Mouse (Mus musculus) limb, embryonic 10.5 days (tissue): ENCODE data around the gene 1810049J17Rik. TPM values are rescaled to one million over a fixed set of nuclear protein-coding genes. Genes with fewer than 3 reads are reported as not detected.

ENCODE experiments used
- DNase-seq: peaks from one replicate; pipeline ENCODE4 v3.0.0-alpha.2; 2017; ENCODE audit warnings: low spot score
- H3K27ac ChIP-seq: fragments of 300-500 bp; sonication (generic); 2 replicates; pipeline ENCODE4 v1.5.1; 2016; ENCODE audit warnings: mild to moderate bottlenecking
- H3K27me3 ChIP-seq: fragments of 300-500 bp; sonication (generic); 2 replicates; pipeline ENCODE4 v1.6.1; 2016; ENCODE audit warnings: low read depth, mild to moderate bottlenecking; ENCODE audit not compliant: poor library complexity, severe bottlenecking
- H3K36me3 ChIP-seq: fragments of 300-500 bp; sonication (generic); 2 replicates; pipeline ENCODE4 v1.6.1; 2016; ENCODE audit warnings: mild to moderate bottlenecking, moderate library complexity
- H3K4me1 ChIP-seq: fragments of 300-500 bp; sonication (generic); 2 replicates; pipeline ENCODE4 v1.6.1; 2016
- H3K4me3 ChIP-seq: fragments of 300-500 bp; sonication (generic); 2 replicates; pipeline ENCODE4 v1.5.1; 2016; ENCODE audit warnings: mild to moderate bottlenecking, moderate library complexity
- H3K9me3 ChIP-seq: fragments of 300-500 bp; sonication (generic); replicated peaks from 2 replicates; pipeline ENCODE4 v1.6.1; 2016; ENCODE audit warnings: mild to moderate bottlenecking
- WGBS: fragments of 180-500 bp; shearing (Covaris S2); methylation state at CpG from one replicate; pipeline ENCODE4 v1.1.7; 2016; 5-methylcytosine and 5-hydroxymethylcytosine counted together
- polyA plus RNA-seq: library from polyadenylated mRNA; unstranded; fragments of >200 nt; fragmentation: Nextera tagmentation; extraction: Ambion mirVana; gene quantifications from 2 replicates; pipeline ENCODE4 v1.2.1, GENCODE M21; 2016

1810049J17Rik gene
- polyA plus RNA-seq, 1 experiment from 2014 or later: 0.68 TPM

GRCm38 (mm10) chr15:12296228-12296627, 25.5 kb downstream of the 1810049J17Rik start:
- H3K9me3 ChIP-seq: no peaks in the 10 kb centered on the region
- H3K27ac ChIP-seq: no peak overlapping the region
- DNase-seq: no peak
- no peak overlapping the region for H3K4me3 ChIP-seq
- no peaks in the 10 kb centered on the region for H3K4me1 ChIP-seq
- H3K27me3 ChIP-seq: no peaks in the 10 kb centered on the region
- WGBS: 71% methylated on average over 2 of the region's 2 CpGs
- H3K36me3 ChIP-seq: no peaks in the 10 kb centered on the region

GRCm38 (mm10) chr15:12291757-12292156, 29.9 kb downstream of the 1810049J17Rik start:
- no peak overlapping the region for H3K27ac ChIP-seq
- H3K4me1 ChIP-seq: no peaks in the 10 kb centered on the region
- WGBS: 91% methylated on average over 2 of the region's 2 CpGs
- H3K4me3 ChIP-seq: no peak overlapping the region
- H3K36me3 ChIP-seq: no peaks in the 10 kb centered on the region
- DNase-seq: no peak
- no peaks in the 10 kb centered on the region for H3K27me3 ChIP-seq
- H3K9me3 ChIP-seq: no peaks in the 10 kb centered on the region

DNA sequence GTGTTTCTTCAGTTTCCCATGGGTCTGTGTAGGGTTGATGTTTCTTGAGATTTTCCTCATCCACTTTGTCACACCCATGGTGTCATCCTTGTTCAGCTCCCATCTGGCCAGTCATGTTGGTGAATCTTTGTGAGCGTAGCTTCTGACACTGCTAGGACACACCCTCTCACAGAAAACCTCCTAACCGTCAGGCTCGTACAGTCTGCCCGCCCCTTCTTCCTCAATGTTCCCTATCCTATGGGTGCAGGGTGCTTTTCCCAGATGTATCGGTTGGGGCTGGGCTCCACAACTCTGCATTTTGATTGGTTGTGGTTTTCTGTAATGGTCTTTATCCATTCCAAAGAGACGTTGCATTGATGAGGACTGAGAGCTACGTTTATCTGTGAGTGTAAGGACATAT, 31.4 kb downstream of the 1810049J17Rik start:
- WGBS: 80% methylated on average over 7 of the region's 7 CpGs

GRCm38 (mm10) chr15:12285535-12285809, 36.2 kb downstream of the 1810049J17Rik start:
- no peak overlapping the region for H3K27ac ChIP-seq
- H3K27me3 ChIP-seq: no peaks in the 10 kb centered on the region
- DNase-seq: no peak
- H3K36me3 ChIP-seq: no peaks in the 10 kb centered on the region
- 90% methylated on average over 5 of the region's 5 CpGs for WGBS
- no peaks in the 10 kb centered on the region for H3K4me1 ChIP-seq
- H3K9me3 ChIP-seq: no peaks in the 10 kb centered on the region
- no peak overlapping the region for H3K4me3 ChIP-seq

More for the DNA sequence above, 31.4 kb downstream of the 1810049J17Rik start:
- Histone ChIP-seq H3K9me3 (no peaks in the 10 kb centered on the region), H3K4me3 (no peak overlapping the region), H3K27ac (no peak overlapping the region), H3K36me3 (no peaks in the 10 kb centered on the region), H3K27me3 (no peaks in the 10 kb centered on the region), H3K4me1 (no peaks in the 10 kb centered on the region)
- no peak for DNase-seq

GRCm38 (mm10) chr15:12284794-12285534, 36.7 kb downstream of the 1810049J17Rik start:
- H3K9me3 ChIP-seq: no peaks in the 10 kb centered on the region
- no peaks in the 10 kb centered on the region for H3K27me3 ChIP-seq
- H3K36me3 ChIP-seq: no peaks in the 10 kb centered on the region
- H3K4me3 ChIP-seq: no peak overlapping the region
- H3K4me1 ChIP-seq: no peaks in the 10 kb centered on the region
- no peak for DNase-seq
- 85% methylated on average over 6 of the region's 6 CpGs for WGBS
- no peak overlapping the region for H3K27ac ChIP-seq

GRCm38 (mm10) chr15:12279816-12280215, 41.9 kb downstream of the 1810049J17Rik start:
- no peak for DNase-seq
- H3K4me1 ChIP-seq: no peaks in the 10 kb centered on the region
- H3K27ac ChIP-seq: no peak overlapping the region
- H3K36me3 ChIP-seq: no peaks in the 10 kb centered on the region
- 92% methylated on average over 1 of the region's 1 CpGs for WGBS
- no peak overlapping the region for H3K4me3 ChIP-seq
- no peaks in the 10 kb centered on the region for H3K9me3 ChIP-seq
- no peaks in the 10 kb centered on the region for H3K27me3 ChIP-seq

- no peak overlapping the region for H3K4me3 ChIP-seq
- no peak overlapping the region for H3K27ac ChIP-seq
- H3K4me1 ChIP-seq: no peaks in the 10 kb centered on the region
- WGBS: 89% methylated on average over 4 of the region's 4 CpGs
- no peaks in the 10 kb centered on the region for H3K27me3 ChIP-seq
- no peak for DNase-seq
- no peaks in the 10 kb centered on the region for H3K9me3 ChIP-seq
- peaks cover 12% of the 10 kb centered on the region for H3K36me3 ChIP-seq
Observed at GRCm38 (mm10) chr15:12275091-12275623, 46.5 kb downstream of the 1810049J17Rik start.

- DNase-seq: no peak
- Histone ChIP-seq H3K27ac (no peak overlapping the region), H3K27me3 (no peaks in the 10 kb centered on the region), H3K36me3 (peaks cover 21% of the 10 kb centered on the region), H3K4me1 (no peaks in the 10 kb centered on the region), H3K4me3 (no peak overlapping the region), H3K9me3 (no peaks in the 10 kb centered on the region)
- 66% methylated on average over 4 of the region's 4 CpGs for WGBS
Observed at GRCm38 (mm10) chr15:12274053-12274769, 47.5 kb downstream of the 1810049J17Rik start.

DNA sequence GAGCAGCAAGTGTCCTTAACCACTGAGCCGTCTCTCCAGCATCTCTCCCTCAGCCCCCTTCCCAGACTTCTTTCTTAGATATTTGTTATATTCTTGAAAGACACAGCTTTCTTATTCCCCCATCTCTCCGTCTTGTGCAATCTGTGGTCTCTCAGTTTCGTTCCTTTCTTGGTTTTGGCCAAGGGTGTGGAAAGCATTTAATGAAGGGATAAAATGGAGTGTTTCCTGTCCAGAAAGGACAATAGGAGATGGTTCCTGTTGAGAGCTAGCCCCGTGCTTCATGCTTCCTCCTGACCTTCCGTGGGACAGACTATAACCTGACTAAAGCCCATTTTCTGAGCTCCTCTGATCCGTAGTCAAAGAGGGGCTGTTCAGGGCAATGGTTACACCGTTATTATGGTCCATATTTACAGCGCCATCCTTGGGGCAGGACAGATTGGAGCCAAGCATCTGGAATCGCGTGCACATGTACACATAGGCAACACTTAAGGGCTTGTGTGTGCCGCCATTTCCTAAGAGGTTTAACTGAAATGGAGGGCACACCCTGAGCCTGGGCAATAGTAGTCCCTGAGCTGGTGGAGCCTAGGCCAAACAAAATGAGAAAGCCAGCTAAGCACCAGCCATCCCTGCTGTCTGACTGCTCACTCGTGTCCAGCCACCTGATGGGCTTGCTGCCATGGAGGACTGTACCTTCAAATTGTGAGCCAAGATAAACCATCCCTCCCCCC, 48.2 kb downstream of the 1810049J17Rik start:
- no peak for DNase-seq
- WGBS: 89% methylated on average over 12 of the region's 12 CpGs

More for the DNA sequence above, 48.2 kb downstream of the 1810049J17Rik start:
- Histone ChIP-seq H3K9me3 (no peaks in the 10 kb centered on the region), H3K27me3 (no peaks in the 10 kb centered on the region), H3K36me3 (peaks cover 28% of the 10 kb centered on the region), H3K4me1 (no peaks in the 10 kb centered on the region), H3K4me3 (no peak overlapping the region), H3K27ac (no peak overlapping the region)

Other genes with a start within 250 kb of the 1810049J17Rik start
- gene Zfr, start 204.1 kb downstream of the 1810049J17Rik start, polyA plus RNA-seq: 120 and 126 TPM in 2 replicates
- 16.1 and 22.3 TPM in 2 replicates for gene Mtmr12, start 116.9 kb downstream of the 1810049J17Rik start, polyA plus RNA-seq
- gene Golph3, start 449 bp downstream of the 1810049J17Rik start, polyA plus RNA-seq: 65.9 and 75.5 TPM in 2 replicates